Mouse (Mus musculus) spleen, postnatal 14 days (tissue): ENCODE data around the gene Ncoa3.

Experiments
- DNase-seq, 2 experiments: peaks; one replicate each; pipeline ENCODE4 v3.0.0; 2021 to 2022; ENCODE audit warnings: low spot score in 2 of 2

Ncoa3 gene

DNA sequence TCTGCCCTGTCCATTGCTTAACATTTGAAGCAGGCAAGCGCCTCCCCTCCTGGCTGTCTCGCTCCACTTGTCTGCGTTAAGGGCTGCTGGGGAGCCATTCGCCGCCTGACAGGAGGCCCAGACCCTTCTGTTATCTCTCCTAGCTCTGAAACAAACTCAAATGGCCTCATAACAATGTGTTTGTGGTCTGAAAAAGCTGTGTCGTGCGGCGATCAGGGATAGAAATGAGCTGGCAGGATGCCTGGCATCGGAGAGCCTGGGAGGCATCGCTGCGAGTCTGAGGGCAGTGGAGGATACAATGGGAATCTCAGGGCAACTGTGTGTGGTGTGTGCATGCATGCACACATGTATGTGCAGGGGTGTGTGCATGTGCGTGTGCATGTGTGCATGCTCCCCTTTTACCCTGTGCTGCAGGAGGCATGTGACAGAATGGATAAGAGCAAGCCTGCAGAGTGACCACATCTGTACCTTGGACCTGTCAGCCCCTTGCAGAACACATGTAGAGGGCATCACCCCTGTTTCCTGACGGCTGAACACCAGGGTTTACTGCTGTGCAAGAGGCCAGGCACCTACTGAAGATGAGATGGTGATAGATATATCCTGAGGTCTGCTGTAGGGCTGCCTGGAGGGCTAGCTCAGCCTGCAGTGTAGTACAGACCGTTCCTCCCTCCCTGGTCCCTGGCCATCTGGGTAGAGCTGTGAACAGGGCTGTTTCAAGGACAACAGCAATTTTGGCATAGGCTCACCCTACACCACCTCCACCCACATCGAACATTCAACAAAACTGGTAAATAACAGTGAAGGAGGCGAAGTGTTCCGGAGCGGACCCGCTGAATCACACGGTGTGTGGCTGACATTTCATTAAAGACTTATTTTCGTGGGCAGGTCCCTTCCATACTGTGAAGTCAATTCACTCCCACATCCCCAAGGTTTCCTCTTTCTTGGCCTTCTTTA is 108.2 kb downstream of the Ncoa3 start:
- DNase-seq, result no peak

DNA sequence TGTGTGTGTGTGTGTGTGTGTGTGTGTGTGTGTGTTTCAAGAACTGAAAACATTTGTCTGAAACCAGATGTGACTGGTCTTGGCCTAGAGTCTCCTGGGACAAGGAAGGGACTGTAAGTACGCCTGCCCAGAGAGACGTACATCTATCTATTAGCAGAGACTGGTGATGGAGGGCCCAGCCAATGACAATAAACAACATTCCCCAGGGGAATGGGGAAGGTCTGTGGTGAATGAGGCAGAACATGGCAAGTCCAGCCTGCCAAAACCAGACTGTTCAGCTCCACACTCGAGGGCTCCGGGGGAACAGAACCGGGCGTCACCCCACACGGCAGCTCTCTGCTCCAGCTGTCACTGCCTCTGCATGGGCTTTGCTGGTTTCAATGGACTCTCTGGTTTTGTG is 110.5 kb downstream of the Ncoa3 start:
- DNase-seq, result no peak

DNA sequence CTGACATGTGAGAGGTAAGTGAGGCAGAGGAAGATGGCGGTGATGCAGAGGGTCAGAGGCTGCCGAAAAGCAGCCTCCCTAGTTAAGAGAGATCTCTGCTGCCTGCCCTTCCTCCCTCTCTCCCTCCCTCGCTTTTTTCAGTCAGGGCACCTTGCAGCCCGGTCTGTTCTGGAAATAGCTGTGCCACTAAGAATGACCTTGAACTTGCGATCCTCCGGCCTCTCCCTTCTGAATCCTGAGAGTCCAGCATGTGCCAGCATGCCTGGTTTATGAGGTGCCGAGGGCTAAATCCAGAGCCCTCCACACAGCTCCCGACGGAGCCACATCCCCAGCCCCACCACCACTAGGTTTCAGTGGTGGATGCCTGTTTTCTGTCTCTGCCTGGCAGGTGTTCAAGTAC is 113.5 kb downstream of the Ncoa3 start:
- DNase-seq, result no peak

DNA sequence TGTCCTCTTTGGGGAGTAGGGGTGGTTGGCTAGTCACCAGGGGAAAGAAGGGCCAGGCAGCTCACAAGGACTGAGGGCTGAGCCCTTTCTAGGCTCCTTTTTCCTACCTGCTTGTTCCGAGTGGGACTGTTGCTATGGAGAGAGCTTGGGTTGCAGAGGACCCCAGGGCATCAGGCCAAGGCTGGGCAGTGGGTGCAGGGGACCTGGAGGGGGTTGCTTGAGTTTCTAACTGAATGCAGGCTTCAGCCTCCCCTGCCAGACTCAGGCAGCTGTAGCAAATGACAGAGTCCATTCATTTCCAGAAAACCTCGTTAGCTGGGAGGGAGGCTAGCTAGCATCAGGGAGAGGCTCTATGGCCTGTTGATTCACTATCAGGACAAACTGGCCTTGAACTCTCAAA is 114.2 kb downstream of the Ncoa3 start:
- DNase-seq, result no peak

DNA sequence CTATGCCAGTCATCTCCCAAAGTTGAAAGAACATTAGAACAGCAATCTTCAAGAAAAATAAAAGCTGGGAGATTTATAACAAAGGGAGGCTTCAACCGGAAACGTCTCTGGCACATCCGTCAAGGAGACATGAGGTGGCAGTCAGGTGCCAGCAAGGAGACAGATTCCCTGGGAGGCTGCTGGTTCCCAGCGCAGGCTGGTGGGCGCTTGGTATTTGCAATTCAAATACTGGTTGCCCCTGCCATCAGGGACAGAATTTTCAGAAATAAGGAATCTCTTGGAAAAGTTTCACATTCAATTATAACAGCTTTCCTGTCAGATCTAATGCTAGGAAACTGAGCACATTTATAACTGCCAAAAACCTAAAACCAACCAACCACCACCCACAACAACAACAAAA is 115.5 kb downstream of the Ncoa3 start:
- DNase-seq, result no peak

DNA sequence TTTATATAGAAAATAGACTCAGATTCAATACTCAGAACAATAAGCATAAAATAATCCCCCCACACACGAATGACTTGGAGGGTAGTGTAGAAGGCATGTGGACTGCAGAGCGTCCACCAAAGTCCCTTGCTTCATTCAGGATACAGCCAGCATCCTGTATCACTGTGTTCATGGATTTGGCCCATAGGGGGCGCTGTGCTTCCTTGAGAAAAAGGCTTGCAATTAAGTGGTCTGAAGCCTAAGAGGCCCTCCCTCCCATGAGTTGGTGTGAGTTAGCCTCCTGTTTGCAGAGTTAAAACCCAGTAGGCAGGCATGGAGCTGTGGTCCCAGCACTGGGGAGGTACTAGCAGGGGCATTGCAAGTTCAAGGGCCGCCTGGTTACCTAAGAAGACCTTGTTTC is 115.9 kb downstream of the Ncoa3 start:
- DNase-seq, result peak; percentile 25 to 63

DNA sequence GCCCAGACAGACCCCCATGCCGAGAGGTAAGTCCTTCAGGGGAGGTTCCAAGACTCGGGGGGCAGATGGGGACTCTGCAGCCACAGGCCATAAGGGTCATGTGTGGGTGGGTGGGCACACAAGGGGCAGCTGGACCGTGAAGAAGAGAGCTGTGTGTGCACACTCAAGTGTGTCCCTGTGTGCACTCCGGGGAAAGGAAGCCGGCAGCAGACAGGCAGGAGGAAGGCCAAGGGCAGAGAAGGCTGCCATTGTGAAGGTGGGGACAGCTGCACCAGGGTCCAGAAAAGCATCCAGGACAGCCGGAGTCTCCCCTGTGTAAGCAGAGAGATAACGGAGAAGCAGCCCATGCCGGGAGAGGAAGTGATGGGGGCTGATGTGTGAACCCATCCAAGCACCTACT is 118.3 kb downstream of the Ncoa3 start:
- DNase-seq, result no peak

DNA sequence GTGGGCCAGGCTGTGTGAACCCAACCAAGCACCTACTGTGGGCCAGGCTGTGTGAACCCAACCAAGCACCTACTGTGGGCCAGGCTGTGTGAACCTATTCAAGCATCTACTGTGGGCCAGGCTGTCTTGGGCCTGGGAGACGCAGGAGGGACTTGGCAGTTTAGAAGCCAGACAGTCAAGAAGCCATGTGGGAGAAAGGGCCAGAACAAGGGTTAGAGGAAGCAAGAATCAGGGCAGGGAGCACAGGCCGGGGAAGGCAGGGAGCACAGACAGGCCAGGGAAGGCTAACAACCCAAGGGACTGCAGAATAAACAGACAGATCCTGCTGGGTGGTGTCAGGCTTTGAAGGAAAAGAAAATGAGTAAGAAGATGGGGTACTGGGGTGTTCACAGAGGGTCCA is 118.8 kb downstream of the Ncoa3 start:
- DNase-seq, result no peak

DNA sequence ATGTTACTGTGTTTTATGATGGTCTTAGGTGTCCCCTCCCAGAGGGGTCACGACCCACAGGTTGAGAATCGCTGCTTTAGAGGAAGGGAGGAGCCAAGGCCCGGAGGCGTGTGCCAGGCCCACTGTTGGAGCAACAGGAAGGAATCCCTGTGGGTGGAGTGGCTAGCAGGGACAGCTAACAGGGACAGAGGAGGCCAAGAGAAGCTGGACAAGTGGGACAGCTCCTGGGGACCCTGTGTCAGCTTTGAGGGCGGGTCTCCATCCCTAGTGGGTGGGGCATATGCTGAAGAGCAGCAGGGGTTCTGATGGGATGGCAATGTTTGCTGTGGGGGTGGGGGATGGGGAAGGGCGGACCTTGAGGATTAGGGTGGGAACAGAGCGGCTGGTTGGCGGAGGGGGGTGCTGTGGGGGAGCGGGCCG is 119.4 kb downstream of the Ncoa3 start:
- DNase-seq, result no peak

DNA sequence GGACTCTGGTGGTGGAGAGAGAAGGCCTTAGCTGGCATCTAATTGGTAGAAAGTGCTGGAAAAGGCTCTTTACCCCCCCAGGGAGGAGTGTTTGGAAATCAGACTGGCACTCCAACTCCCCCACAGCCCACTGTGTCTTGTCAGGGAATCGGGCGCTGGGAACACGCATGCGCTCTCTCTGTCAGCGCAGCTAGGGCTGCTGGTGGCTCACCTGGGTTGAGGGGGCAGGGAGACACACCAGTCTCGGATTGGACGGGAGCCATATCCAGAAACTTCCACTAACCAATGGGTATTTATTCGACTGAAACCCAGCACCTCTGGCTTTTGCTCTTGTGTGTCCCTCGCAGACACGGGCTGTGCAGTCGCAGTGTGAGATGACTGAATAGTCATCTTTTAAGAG is 120.5 kb downstream of the Ncoa3 start:
- DNase-seq, result no peak

DNA sequence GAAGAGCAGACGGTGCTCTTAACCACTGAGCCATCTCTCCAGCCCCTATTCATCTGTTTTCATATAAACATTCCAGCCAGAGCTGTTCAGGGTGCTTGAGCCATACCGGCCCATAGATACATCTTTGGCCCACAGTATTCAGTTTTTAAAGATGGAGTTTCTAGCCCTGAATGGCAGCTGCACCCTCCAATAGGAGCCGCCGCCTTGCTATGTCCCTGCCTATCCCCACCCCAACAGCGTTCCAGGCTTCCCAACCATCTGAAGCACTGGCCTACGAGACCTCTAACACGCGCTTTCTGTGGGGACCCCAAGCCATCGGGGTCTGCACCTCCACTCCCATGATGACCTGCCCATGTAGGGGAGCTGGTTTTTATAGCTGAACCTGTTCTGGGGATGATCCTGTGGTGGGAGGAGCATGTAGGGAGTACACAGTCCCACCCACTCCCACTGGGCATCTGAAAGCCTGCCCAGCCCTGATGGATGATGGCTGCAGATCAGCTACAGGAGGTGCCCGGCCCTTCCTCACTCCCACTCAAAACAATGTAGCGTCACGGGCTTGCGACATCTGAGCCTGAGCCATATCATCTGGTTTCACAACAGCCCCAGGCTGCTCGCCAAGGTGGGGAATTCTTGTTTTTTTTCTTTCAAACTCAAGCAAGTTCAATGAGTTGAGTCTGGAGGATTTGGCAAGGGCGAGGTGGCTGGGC is 123.3 kb downstream of the Ncoa3 start:
- no peak for DNase-seq

DNA sequence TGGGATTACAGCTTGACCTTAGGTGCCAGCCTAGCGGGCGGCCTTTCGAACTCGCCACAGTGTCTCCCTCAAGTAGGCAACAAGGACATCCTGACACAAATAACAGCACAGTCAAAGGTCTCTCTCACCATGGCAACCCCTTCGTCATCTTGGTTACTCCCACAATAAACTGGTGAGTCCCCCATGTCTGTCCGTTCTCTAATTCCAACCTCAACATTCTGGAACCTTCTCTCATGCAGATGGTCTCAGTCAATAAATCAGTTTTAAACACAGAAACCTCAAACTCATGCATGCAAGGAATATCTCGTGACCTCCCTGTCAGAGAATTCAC is 123.8 kb downstream of the Ncoa3 start:
- DNase-seq, result no peak

DNA sequence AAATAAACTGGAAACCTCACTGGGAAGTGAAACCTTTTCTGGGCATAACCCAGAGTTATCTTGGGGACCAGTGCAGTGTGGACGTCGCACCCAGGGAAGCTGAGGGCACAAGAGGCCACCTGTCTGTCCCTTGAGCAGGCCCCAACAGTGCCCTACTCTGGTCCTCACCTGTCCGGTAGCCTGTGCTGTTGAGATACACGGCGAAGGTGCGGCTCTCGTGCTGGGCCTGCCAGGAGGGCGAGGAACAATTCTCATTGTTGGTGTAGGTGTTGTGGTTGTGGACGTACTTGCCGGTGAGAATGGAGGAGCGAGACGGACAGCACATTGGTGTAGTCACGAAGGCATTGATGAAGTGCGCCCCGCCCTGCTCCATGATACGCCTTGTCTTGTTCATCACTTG is 124.3 kb downstream of the Ncoa3 start:
- no peak for DNase-seq

DNA sequence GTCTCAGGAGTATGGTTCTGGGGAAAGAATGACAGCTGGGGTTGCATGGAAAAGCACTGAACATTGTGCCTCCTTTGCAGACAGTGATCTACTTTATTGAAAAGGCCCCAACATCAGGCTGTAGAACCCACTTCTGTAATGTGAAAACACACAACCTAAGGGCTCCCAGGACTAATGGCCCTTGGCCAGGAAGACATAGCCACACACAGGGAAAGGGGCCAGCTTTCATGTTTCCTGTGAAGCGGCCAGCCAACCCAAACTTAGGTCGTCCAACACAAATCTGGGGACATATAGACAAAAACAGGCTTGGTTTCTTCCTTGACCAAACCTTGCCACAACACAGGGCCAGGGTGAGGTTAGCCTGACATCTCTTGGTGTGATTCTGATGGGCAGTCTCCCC is 127.6 kb downstream of the Ncoa3 start:
- no peak for DNase-seq

DNA sequence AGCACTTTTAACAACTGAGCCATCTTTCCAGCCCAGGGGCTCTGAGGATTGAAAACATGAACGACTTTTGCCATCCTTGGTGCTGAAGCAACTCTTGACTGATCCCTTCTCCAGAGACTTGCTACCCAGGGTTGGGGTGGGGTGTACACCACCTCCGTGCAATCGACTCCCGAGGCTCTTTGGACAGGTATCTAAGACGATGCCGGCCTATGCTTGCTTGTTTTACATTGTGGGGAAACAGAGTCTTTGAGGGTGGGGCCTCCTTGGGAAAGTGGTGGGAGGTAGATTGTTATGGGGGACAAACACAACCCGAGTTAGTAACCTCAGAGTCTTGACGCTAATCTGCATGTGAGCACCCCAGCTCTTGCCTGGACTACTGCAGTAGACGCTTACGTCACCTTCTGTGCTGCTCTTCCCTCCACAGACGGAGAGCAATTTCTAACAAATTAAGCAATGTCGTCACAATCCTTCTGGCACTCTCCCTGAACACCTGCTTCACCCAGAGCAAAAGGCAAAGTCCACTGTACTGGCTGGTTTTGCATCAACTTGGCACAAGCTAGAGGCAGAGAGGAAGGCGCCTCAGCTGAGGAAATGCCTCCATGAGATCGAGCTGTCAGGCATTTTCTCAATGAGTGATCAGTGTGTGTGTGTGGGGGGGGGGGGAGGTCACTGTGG is 129.4 kb downstream of the Ncoa3 start:
- DNase-seq, result no peak

DNA sequence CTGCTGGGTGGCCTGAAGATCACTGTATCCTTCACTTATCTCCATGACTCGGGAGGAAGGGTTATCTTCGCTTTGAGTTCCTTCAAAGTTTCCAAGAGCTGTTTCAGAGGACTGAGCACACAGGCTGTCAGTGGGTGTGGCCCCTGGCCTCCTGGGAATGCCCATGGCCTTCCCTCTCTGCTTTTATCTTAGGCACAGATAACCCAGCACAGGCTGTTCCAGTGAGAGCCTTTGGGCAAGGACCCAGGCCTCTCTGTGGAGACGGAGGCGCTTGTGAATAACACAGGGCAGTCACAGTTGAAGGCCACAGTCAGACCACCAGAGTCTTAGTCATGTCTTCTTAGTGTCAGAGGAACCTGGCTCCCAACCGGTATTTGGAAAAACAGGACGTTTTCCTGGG is 130.3 kb downstream of the Ncoa3 start:
- no peak for DNase-seq
